Mouse (Mus musculus) lung, postnatal 0 days (tissue): ENCODE measurements around the gene Spef2. TPM values are rescaled to one million over a fixed set of nuclear protein-coding genes. Genes with fewer than 3 reads are reported as not detected.

Source experiments
- ATAC-seq: fragments of 200-750 bp; cut with Nextera tagmentation; 2 replicates; pipeline ENCODE4 v1.8.0; 2017; ENCODE audit warnings: moderate library complexity
- DNase-seq: peaks from one replicate; pipeline ENCODE4 v3.0.0-alpha.2; 2016; ENCODE audit warnings: low spot score
- H3K27ac ChIP-seq: fragments of 300-500 bp; sonication (generic); 2 replicates; pipeline ENCODE4 v1.5.1; 2014; ENCODE audit warnings: antibody characterized with exemption, mild to moderate bottlenecking, low read length, mixed read lengths
- H3K27me3 ChIP-seq: fragments of 300-500 bp; sonication (generic); replicated peaks from 2 replicates; pipeline ENCODE4 v1.6.1; 2014; ENCODE audit warnings: low read length, mixed read lengths; ENCODE audit not compliant: insufficient read depth
- H3K36me3 ChIP-seq: fragments of 300-500 bp; sonication (generic); 2 replicates; pipeline ENCODE4 v1.6.1; 2014; ENCODE audit warnings: low read length, mixed read lengths; ENCODE audit not compliant: insufficient read depth
- H3K4me1 ChIP-seq: fragments of 300-500 bp; sonication (generic); 2 replicates; pipeline ENCODE4 v1.6.1; 2014; ENCODE audit warnings: antibody characterized with exemption, low read depth, low read length, mixed read lengths; ENCODE audit not compliant: insufficient read depth
- H3K4me2 ChIP-seq: fragments of 300-500 bp; sonication (generic); replicated peaks from 2 replicates; pipeline ENCODE4 v1.6.1; 2014; ENCODE audit warnings: low read depth, mild to moderate bottlenecking, low read length, moderate library complexity, mixed read lengths
- H3K4me3 ChIP-seq: fragments of 300-500 bp; sonication (generic); 2 replicates; pipeline ENCODE4 v1.5.1; 2014; ENCODE audit warnings: low read depth, low read length
- H3K9ac ChIP-seq: fragments of 300-500 bp; sonication (generic); replicated peaks from 2 replicates; pipeline ENCODE4 v1.6.1; 2014; ENCODE audit warnings: low read depth, mild to moderate bottlenecking
- H3K9me3 ChIP-seq: fragments of 300-500 bp; sonication (generic); 2 replicates; pipeline ENCODE4 v1.6.1; 2016; ENCODE audit warnings: low read length, mixed read lengths
- CTCF ChIP-seq: IDR thresholded peaks from 2 replicates; pipeline ENCODE4 v1.5.1; 2016; ENCODE audit warnings: antibody characterized with exemption, mild to moderate bottlenecking
- EP300 ChIP-seq: IDR thresholded peaks from 2 replicates; pipeline ENCODE4 v1.6.1; 2016; ENCODE audit warnings: antibody characterized with exemption, mild to moderate bottlenecking, control low read depth
- WGBS: fragments of 180-500 bp; shearing (Covaris S2); extraction: QIAGEN DNeasy Blood & Tissue Kit; methylation state at CpG from one replicate; pipeline ENCODE4 v1.1.7; 2014; 5-methylcytosine and 5-hydroxymethylcytosine counted together
- polyA plus RNA-seq: library from polyadenylated mRNA; unstranded; fragments of >200 nt; fragmentation: Nextera tagmentation; extraction: Ambion mirVana; gene quantifications from 2 replicates; pipeline ENCODE4 v1.2.1, GENCODE M21; 2015

The Spef2 gene
- polyA plus RNA-seq, 1 experiment from 2014 or later: 2.4 TPM

- Histone ChIP-seq H3K4me1 (no peaks in the 10 kb centered on the region), H3K9me3 (no peaks in the 10 kb centered on the region), H3K4me2 (no peak overlapping the region), H3K9ac (no peak overlapping the region), H3K4me3 (no peak overlapping the region), H3K27ac (no peak overlapping the region), H3K27me3 (no peaks in the 10 kb centered on the region), H3K36me3 (no peaks in the 10 kb centered on the region)
- WGBS: 50% methylated on average over 11 of the region's 11 CpGs
- ATAC-seq: peak; percentile 16; the same call in 1 of the 2 replicates
- DNase-seq: peak; percentile 11
- TF ChIP-seq EP300 (no peak), CTCF (no peak)
These were observed 168.0 kb downstream of the Spef2 start for GRCm38 (mm10) chr15:9580470-9581280.

GRCm38 (mm10) chr15:9577303-9577702 lies 171.4 kb downstream of the Spef2 start:
- Histone ChIP-seq H3K27ac (no peak overlapping the region), H3K27me3 (no peaks in the 10 kb centered on the region), H3K9me3 (no peaks in the 10 kb centered on the region), H3K4me2 (no peak overlapping the region), H3K4me1 (no peaks in the 10 kb centered on the region), H3K4me3 (no peak overlapping the region), H3K36me3 (no peaks in the 10 kb centered on the region), H3K9ac (no peak overlapping the region)
- WGBS: 86% methylated on average over 4 of the region's 4 CpGs
- DNase-seq: no peak
- ATAC-seq: no peak
- TF ChIP-seq EP300 (no peak), CTCF (peak; percentile 27; the same call in 1 of the 2 replicates)

GRCm38 (mm10) chr15:9574796-9575195 lies 173.9 kb downstream of the Spef2 start:
- Histone ChIP-seq H3K9me3 (no peaks in the 10 kb centered on the region), H3K4me2 (no peak overlapping the region), H3K4me1 (no peaks in the 10 kb centered on the region), H3K27ac (no peak overlapping the region), H3K4me3 (no peak overlapping the region), H3K36me3 (no peaks in the 10 kb centered on the region), H3K27me3 (no peaks in the 10 kb centered on the region), H3K9ac (no peak overlapping the region)
- 83% methylated on average over 5 of the region's 5 CpGs for WGBS
- no peak for ATAC-seq
- no peak for DNase-seq
- TF ChIP-seq CTCF (no peak), EP300 (no peak)

- no peak for TF ChIP-seq EP300
- no peak for TF ChIP-seq CTCF
- H3K4me3 ChIP-seq: no peak overlapping the region
- no peaks in the 10 kb centered on the region for H3K36me3 ChIP-seq
- no peak overlapping the region for H3K4me2 ChIP-seq
- ATAC-seq (no peak), DNase-seq (no peak)
- no peaks in the 10 kb centered on the region for H3K9me3 ChIP-seq
- H3K4me1 ChIP-seq: no peaks in the 10 kb centered on the region
- no peak overlapping the region for H3K9ac ChIP-seq
- H3K27me3 ChIP-seq: no peaks in the 10 kb centered on the region
- WGBS: 59% methylated on average over 4 of the region's 4 CpGs
- H3K27ac ChIP-seq: no peak overlapping the region
These were observed 175.3 kb downstream of the Spef2 start for GRCm38 (mm10) chr15:9573361-9573760.

GRCm38 (mm10) chr15:9572664-9573063 lies 176.0 kb downstream of the Spef2 start:
- DNase-seq (no peak), ATAC-seq (no peak)
- TF ChIP-seq CTCF (no peak), EP300 (no peak)
- H3K36me3 ChIP-seq: no peaks in the 10 kb centered on the region
- no peak overlapping the region for H3K4me2 ChIP-seq
- no peaks in the 10 kb centered on the region for H3K9me3 ChIP-seq
- H3K4me3 ChIP-seq: no peak overlapping the region
- H3K9ac ChIP-seq: no peak overlapping the region
- no peaks in the 10 kb centered on the region for H3K4me1 ChIP-seq
- 82% methylated on average over 7 of the region's 7 CpGs for WGBS
- no peak overlapping the region for H3K27ac ChIP-seq
- H3K27me3 ChIP-seq: no peaks in the 10 kb centered on the region

- TF ChIP-seq EP300 (no peak), CTCF (no peak)
- no peak overlapping the region for H3K27ac ChIP-seq
- no peaks in the 10 kb centered on the region for H3K36me3 ChIP-seq
- H3K4me2 ChIP-seq: no peak overlapping the region
- WGBS: 74% methylated on average over 2 of the region's 2 CpGs
- no peaks in the 10 kb centered on the region for H3K9me3 ChIP-seq
- no peak for ATAC-seq
- no peak overlapping the region for H3K4me3 ChIP-seq
- DNase-seq: no peak
- H3K4me1 ChIP-seq: no peaks in the 10 kb centered on the region
- no peaks in the 10 kb centered on the region for H3K27me3 ChIP-seq
- H3K9ac ChIP-seq: no peak overlapping the region
These were observed 176.8 kb downstream of the Spef2 start for GRCm38 (mm10) chr15:9571896-9572295.
